Mouse (Mus musculus) central nervous system, embryonic 18 days (tissue): ENCODE results near the gene Corin. TPM values are rescaled to one million over a fixed set of nuclear protein-coding genes. Genes with fewer than 3 reads are reported as not detected.

Source experiments
- polyA plus RNA-seq: library from polyadenylated mRNA; depleted of rRNA; stranded (reverse); fragments of >200 nt; gene quantifications from 2 replicates; pipeline ENCODE4 v1.2.3, GENCODE M21; 2012; rRNA removed

Gene Corin
- polyA plus RNA-seq: 0.43 and 0.56 TPM in 2 replicates

GRCm38 (mm10) chr5:72503531-72504523 lies at the start of gene Corin:
Corin (minus strand) TSS chr5:72504473.

Other genes with a start within 250 kb of the Corin start
- gene Nfxl1, start 55.2 kb upstream of the Corin start, polyA plus RNA-seq: 14.9 and 15.3 TPM in 2 replicates
- 2.3 and 2.8 TPM in 2 replicates for gene Zar1, start 76.8 kb upstream of the Corin start, polyA plus RNA-seq
- gene Gm5868, start 83.1 kb upstream of the Corin start, polyA plus RNA-seq: 2.8 and 3.5 TPM in 2 replicates
- not detected in 2 replicates for gene Cnga1, start 139.8 kb upstream of the Corin start, polyA plus RNA-seq
- gene Nipal1, start 143.3 kb upstream of the Corin start, polyA plus RNA-seq: 0.17 and 0.84 TPM in 2 replicates
- 0.08 and 0.09 TPM in 2 replicates for gene Txk, start 248.3 kb upstream of the Corin start, polyA plus RNA-seq